Mouse (Mus musculus): ENCODE results near the gene Ist1.

Ist1 gene

GRCm38 (mm10) chr8:109693146-109693900, at the start of gene Ist1:
Ist1 (minus strand) TSS chr8:109693260.
- DNase-seq (ENCODE audit: low read depth, low spot score): peak; percentile 99
- Histone ChIP-seq H3K36me3 (ENCODE audit: control insufficient read depth, insufficient read depth, low read length, poor library complexity, severe bottlenecking) (no peaks in the 10 kb centered on the region), H3K27me3 (ENCODE audit: control insufficient read depth, insufficient read depth, low read length, poor library complexity, severe bottlenecking) (no peaks in the 10 kb centered on the region; the same call in 1 of the 2 replicates)

- H3K36me3 ChIP-seq (ENCODE audit: control insufficient read depth, insufficient read depth, low read length, poor library complexity, severe bottlenecking): no peaks in the 10 kb centered on the region
- DNase-seq (ENCODE audit: low read depth, low spot score): no peak
- H3K27me3 ChIP-seq (ENCODE audit: control insufficient read depth, insufficient read depth, low read length, poor library complexity, severe bottlenecking): no peaks in the 10 kb centered on the region
Measured at GRCm38 (mm10) chr8:109738049-109738380, 45.0 kb upstream of the Ist1 start.

- peak; percentile 93 for DNase-seq (ENCODE audit: low read depth, low spot score)
- Histone ChIP-seq H3K27me3 (ENCODE audit: control insufficient read depth, insufficient read depth, low read length, poor library complexity, severe bottlenecking) (no peaks in the 10 kb centered on the region), H3K36me3 (ENCODE audit: control insufficient read depth, insufficient read depth, low read length, poor library complexity, severe bottlenecking) (peaks cover 3% of the 10 kb centered on the region)
Measured at GRCm38 (mm10) chr8:109737237-109738048, 44.4 kb upstream of the Ist1 start, which contains the start of gene Atxn1l. Atxn1l (minus strand) TSS chr8:109737739.

GRCm38 (mm10) chr8:109736819-109737218, 43.8 kb upstream of the Ist1 start:
- Histone ChIP-seq H3K27me3 (ENCODE audit: control insufficient read depth, insufficient read depth, low read length, poor library complexity, severe bottlenecking) (no peaks in the 10 kb centered on the region), H3K36me3 (ENCODE audit: control insufficient read depth, insufficient read depth, low read length, poor library complexity, severe bottlenecking) (peaks cover 5% of the 10 kb centered on the region)
- DNase-seq (ENCODE audit: low read depth, low spot score): peak; percentile 8

GRCm38 (mm10) chr8:109734018-109734417, 41.0 kb upstream of the Ist1 start:
- Histone ChIP-seq H3K36me3 (ENCODE audit: control insufficient read depth, insufficient read depth, low read length, poor library complexity, severe bottlenecking) (peaks cover 5% of the 10 kb centered on the region), H3K27me3 (ENCODE audit: control insufficient read depth, insufficient read depth, low read length, poor library complexity, severe bottlenecking) (no peaks in the 10 kb centered on the region)
- no peak for DNase-seq (ENCODE audit: low read depth, low spot score)

GRCm38 (mm10) chr8:109731012-109731411, 38.0 kb upstream of the Ist1 start:
- Histone ChIP-seq H3K27me3 (ENCODE audit: control insufficient read depth, insufficient read depth, low read length, poor library complexity, severe bottlenecking) (no peaks in the 10 kb centered on the region), H3K36me3 (ENCODE audit: control insufficient read depth, insufficient read depth, low read length, poor library complexity, severe bottlenecking) (peaks cover 7% of the 10 kb centered on the region)
- DNase-seq (ENCODE audit: low read depth, low spot score): no peak

- H3K36me3 ChIP-seq (ENCODE audit: control insufficient read depth, insufficient read depth, low read length, poor library complexity, severe bottlenecking): peaks cover 24% of the 10 kb centered on the region
- DNase-seq (ENCODE audit: low read depth, low spot score): no peak
Measured at GRCm38 (mm10) chr8:109725106-109725505, 32.0 kb upstream of the Ist1 start.

GRCm38 (mm10) chr8:109714961-109715360, 21.9 kb upstream of the Ist1 start:
- H3K36me3 ChIP-seq (ENCODE audit: control insufficient read depth, insufficient read depth, low read length, poor library complexity, severe bottlenecking): peaks cover 17% of the 10 kb centered on the region
- no peaks in the 10 kb centered on the region for H3K27me3 ChIP-seq (ENCODE audit: control insufficient read depth, insufficient read depth, low read length, poor library complexity, severe bottlenecking)
- no peak for DNase-seq (ENCODE audit: low read depth, low spot score)

More at GRCm38 (mm10) chr8:109725106-109725505, 32.0 kb upstream of the Ist1 start:
- H3K27me3 ChIP-seq (ENCODE audit: control insufficient read depth, insufficient read depth, low read length, poor library complexity, severe bottlenecking): no peaks in the 10 kb centered on the region

- H3K27me3 ChIP-seq (ENCODE audit: control insufficient read depth, insufficient read depth, low read length, poor library complexity, severe bottlenecking): no peaks in the 10 kb centered on the region
- DNase-seq (ENCODE audit: low read depth, low spot score): no peak
Measured at GRCm38 (mm10) chr8:109712521-109712920, 19.5 kb upstream of the Ist1 start.

GRCm38 (mm10) chr8:109707921-109708320, 14.9 kb upstream of the Ist1 start:
- no peaks in the 10 kb centered on the region for H3K27me3 ChIP-seq (ENCODE audit: control insufficient read depth, insufficient read depth, low read length, poor library complexity, severe bottlenecking)
- H3K36me3 ChIP-seq (ENCODE audit: control insufficient read depth, insufficient read depth, low read length, poor library complexity, severe bottlenecking): peaks cover 6% of the 10 kb centered on the region; the same call in 1 of the 2 replicates
- no peak for DNase-seq (ENCODE audit: low read depth, low spot score)

More at GRCm38 (mm10) chr8:109712521-109712920, 19.5 kb upstream of the Ist1 start:
- H3K36me3 ChIP-seq (ENCODE audit: control insufficient read depth, insufficient read depth, low read length, poor library complexity, severe bottlenecking): peaks cover 13% of the 10 kb centered on the region

- H3K27me3 ChIP-seq (ENCODE audit: control insufficient read depth, insufficient read depth, low read length, poor library complexity, severe bottlenecking): no peaks in the 10 kb centered on the region
- peak; percentile 91 for DNase-seq (ENCODE audit: low read depth, low spot score)
- H3K36me3 ChIP-seq (ENCODE audit: control insufficient read depth, insufficient read depth, low read length, poor library complexity, severe bottlenecking): peaks cover 4% of the 10 kb centered on the region; the same call in 1 of the 2 replicates
Measured at GRCm38 (mm10) chr8:109706874-109707237, 13.8 kb upstream of the Ist1 start.

- no peaks in the 10 kb centered on the region for H3K27me3 ChIP-seq (ENCODE audit: control insufficient read depth, insufficient read depth, low read length, poor library complexity, severe bottlenecking)
- DNase-seq (ENCODE audit: low read depth, low spot score): peak; percentile 18
- H3K36me3 ChIP-seq (ENCODE audit: control insufficient read depth, insufficient read depth, low read length, poor library complexity, severe bottlenecking): peaks cover 3% of the 10 kb centered on the region; the same call in 1 of the 2 replicates
Measured at GRCm38 (mm10) chr8:109706076-109706873, 13.2 kb upstream of the Ist1 start.

- H3K36me3 ChIP-seq (ENCODE audit: control insufficient read depth, insufficient read depth, low read length, poor library complexity, severe bottlenecking): peaks cover 3% of the 10 kb centered on the region; the same call in 1 of the 2 replicates
Measured at GRCm38 (mm10) chr8:109705320-109706075, 12.4 kb upstream of the Ist1 start, which contains the start of gene Zfp821. Zfp821 (plus strand) TSS chr8:109705546.

More at GRCm38 (mm10) chr8:109705320-109706075, 12.4 kb upstream of the Ist1 start, which contains the start of gene Zfp821:
- no peaks in the 10 kb centered on the region for H3K27me3 ChIP-seq (ENCODE audit: control insufficient read depth, insufficient read depth, low read length, poor library complexity, severe bottlenecking)
- DNase-seq (ENCODE audit: low read depth, low spot score): peak; percentile 92

Data from splenic B cell, adult 2 months (primary cell).